Mouse (Mus musculus): ENCODE data around the gene Pdhx. TPM values are rescaled to one million over a fixed set of nuclear protein-coding genes. Genes with fewer than 3 reads are reported as not detected.

Gene Pdhx
- total and polyA plus RNA-seq, 2 experiments, result 19.2 to 24.0 TPM

- TF ChIP-seq CTCF (IDR thresholded peaks at IDR 0.05; ENCODE audit: low read depth, low read length), result 0 out of 2 replicates have a peak, but pooled peaks have one; percentile 7
- TF ChIP-seq POLR2A (IDR thresholded peaks at IDR 0.05; ENCODE audit: extremely low read depth, insufficient read depth, low read length), result no peak
- no peak overlapping the region for H3K9ac ChIP-seq (ENCODE audit: low read depth, low read length)
- no peaks in the 10 kb centered on the region for H3K4me1 ChIP-seq (ENCODE audit: control insufficient read depth, insufficient read depth, low read length)
- no peak overlapping the region for H3K27ac ChIP-seq (replicated peaks; ENCODE audit: insufficient read depth, low read depth, low read length)
- no peaks in the 10 kb centered on the region for H3K27me3 ChIP-seq (ENCODE audit: control insufficient read depth, insufficient read depth, low read length)
- H3K36me3 ChIP-seq (ENCODE audit: control insufficient read depth, insufficient read depth, low read length), result no peaks in the 10 kb centered on the region
- WGBS, result 93% methylated on average over 4 of the region's 4 CpGs
- no peak for DNase-seq (ENCODE audit: extremely low read depth, low read depth, low spot score)
- no peak overlapping the region for H3K4me3 ChIP-seq (ENCODE audit: insufficient read depth, low read depth, low read length)
- no peaks in the 10 kb centered on the region for H3K79me2 ChIP-seq (ENCODE audit: control insufficient read depth, insufficient read depth, low read length)
These were observed 60.3 kb downstream of the Pdhx start for GRCm38 (mm10) chr2:103012782-103013575.

- no peaks in the 10 kb centered on the region for H3K36me3 ChIP-seq (ENCODE audit: control insufficient read depth, insufficient read depth, low read length)
- no peak for TF ChIP-seq POLR2A (IDR thresholded peaks at IDR 0.05; ENCODE audit: extremely low read depth, insufficient read depth, low read length)
- no peak for TF ChIP-seq CTCF (IDR thresholded peaks at IDR 0.05; ENCODE audit: low read depth, low read length)
- WGBS, result 88% methylated on average over 3 of the region's 3 CpGs
These were observed 65.1 kb downstream of the Pdhx start for GRCm38 (mm10) chr2:103008221-103008620.

GRCm38 (mm10) chr2:103004599-103004998, 68.7 kb downstream of the Pdhx start:
- H3K4me1 ChIP-seq (ENCODE audit: control insufficient read depth, insufficient read depth, low read length), result no peaks in the 10 kb centered on the region
- no peaks in the 10 kb centered on the region for H3K79me2 ChIP-seq (ENCODE audit: control insufficient read depth, insufficient read depth, low read length)
- no peak overlapping the region for H3K27ac ChIP-seq (replicated peaks; ENCODE audit: insufficient read depth, low read depth, low read length)
- H3K9ac ChIP-seq (ENCODE audit: low read depth, low read length), result no peak overlapping the region
- no peaks in the 10 kb centered on the region for H3K27me3 ChIP-seq (ENCODE audit: control insufficient read depth, insufficient read depth, low read length)
- TF ChIP-seq CTCF (IDR thresholded peaks at IDR 0.05; ENCODE audit: low read depth, low read length) (no peak), POLR2A (IDR thresholded peaks at IDR 0.05; ENCODE audit: extremely low read depth, insufficient read depth, low read length) (no peak)
- no peak for DNase-seq (ENCODE audit: extremely low read depth, low read depth, low spot score)
- no peak overlapping the region for H3K4me3 ChIP-seq (ENCODE audit: insufficient read depth, low read depth, low read length)
- H3K36me3 ChIP-seq (ENCODE audit: control insufficient read depth, insufficient read depth, low read length), result no peaks in the 10 kb centered on the region
- 81% methylated on average over 7 of the region's 7 CpGs for WGBS

More at GRCm38 (mm10) chr2:103008221-103008620, 65.1 kb downstream of the Pdhx start:
- Histone ChIP-seq H3K9ac (ENCODE audit: low read depth, low read length) (no peak overlapping the region), H3K4me1 (ENCODE audit: control insufficient read depth, insufficient read depth, low read length) (no peaks in the 10 kb centered on the region), H3K4me3 (ENCODE audit: insufficient read depth, low read depth, low read length) (no peak overlapping the region), H3K27me3 (ENCODE audit: control insufficient read depth, insufficient read depth, low read length) (no peaks in the 10 kb centered on the region), H3K27ac (replicated peaks; ENCODE audit: insufficient read depth, low read depth, low read length) (no peak overlapping the region), H3K79me2 (ENCODE audit: control insufficient read depth, insufficient read depth, low read length) (no peaks in the 10 kb centered on the region)
- DNase-seq (ENCODE audit: extremely low read depth, low read depth, low spot score), result peak; percentile 28

- TF ChIP-seq POLR2A (IDR thresholded peaks at IDR 0.05; ENCODE audit: extremely low read depth, insufficient read depth, low read length) (no peak), CTCF (IDR thresholded peaks at IDR 0.05; ENCODE audit: low read depth, low read length) (no peak)
- H3K27me3 ChIP-seq (ENCODE audit: control insufficient read depth, insufficient read depth, low read length), result no peaks in the 10 kb centered on the region
- no peak overlapping the region for H3K9ac ChIP-seq (ENCODE audit: low read depth, low read length)
- no peak overlapping the region for H3K4me3 ChIP-seq (ENCODE audit: insufficient read depth, low read depth, low read length)
- DNase-seq (ENCODE audit: extremely low read depth, low read depth, low spot score), result no peak
- 70% methylated on average over 6 of the region's 6 CpGs for WGBS
- H3K4me1 ChIP-seq (ENCODE audit: control insufficient read depth, insufficient read depth, low read length), result no peaks in the 10 kb centered on the region
- H3K36me3 ChIP-seq (ENCODE audit: control insufficient read depth, insufficient read depth, low read length), result no peaks in the 10 kb centered on the region
- H3K27ac ChIP-seq (replicated peaks; ENCODE audit: insufficient read depth, low read depth, low read length), result no peak overlapping the region
- no peaks in the 10 kb centered on the region for H3K79me2 ChIP-seq (ENCODE audit: control insufficient read depth, insufficient read depth, low read length)
These were observed 74.1 kb downstream of the Pdhx start for GRCm38 (mm10) chr2:102999153-102999575.

- no peaks in the 10 kb centered on the region for H3K36me3 ChIP-seq (ENCODE audit: control insufficient read depth, insufficient read depth, low read length)
- no peak overlapping the region for H3K27ac ChIP-seq (replicated peaks; ENCODE audit: insufficient read depth, low read depth, low read length)
- no peaks in the 10 kb centered on the region for H3K79me2 ChIP-seq (ENCODE audit: control insufficient read depth, insufficient read depth, low read length)
- TF ChIP-seq POLR2A (IDR thresholded peaks at IDR 0.05; ENCODE audit: extremely low read depth, insufficient read depth, low read length) (no peak), CTCF (IDR thresholded peaks at IDR 0.05; ENCODE audit: low read depth, low read length) (no peak)
- H3K4me3 ChIP-seq (ENCODE audit: insufficient read depth, low read depth, low read length), result no peak overlapping the region
- no peak for DNase-seq (ENCODE audit: extremely low read depth, low read depth, low spot score)
- H3K4me1 ChIP-seq (ENCODE audit: control insufficient read depth, insufficient read depth, low read length), result no peaks in the 10 kb centered on the region
- no peak overlapping the region for H3K9ac ChIP-seq (ENCODE audit: low read depth, low read length)
- H3K27me3 ChIP-seq (ENCODE audit: control insufficient read depth, insufficient read depth, low read length), result no peaks in the 10 kb centered on the region
- WGBS, result 71% methylated on average over 5 of the region's 5 CpGs
These were observed 75.0 kb downstream of the Pdhx start for GRCm38 (mm10) chr2:102998356-102998755.

GRCm38 (mm10) chr2:102997874-102998273, 75.4 kb downstream of the Pdhx start:
- 81% methylated on average over 1 of the region's 1 CpGs for WGBS
- Histone ChIP-seq H3K4me1 (ENCODE audit: control insufficient read depth, insufficient read depth, low read length) (no peaks in the 10 kb centered on the region), H3K9ac (ENCODE audit: low read depth, low read length) (no peak overlapping the region), H3K27ac (replicated peaks; ENCODE audit: insufficient read depth, low read depth, low read length) (no peak overlapping the region), H3K4me3 (ENCODE audit: insufficient read depth, low read depth, low read length) (no peak overlapping the region), H3K36me3 (ENCODE audit: control insufficient read depth, insufficient read depth, low read length) (no peaks in the 10 kb centered on the region), H3K27me3 (ENCODE audit: control insufficient read depth, insufficient read depth, low read length) (no peaks in the 10 kb centered on the region), H3K79me2 (ENCODE audit: control insufficient read depth, insufficient read depth, low read length) (no peaks in the 10 kb centered on the region)
- no peak for DNase-seq (ENCODE audit: extremely low read depth, low read depth, low spot score)
- TF ChIP-seq POLR2A (IDR thresholded peaks at IDR 0.05; ENCODE audit: extremely low read depth, insufficient read depth, low read length), result no peak
- TF ChIP-seq CTCF (IDR thresholded peaks at IDR 0.05; ENCODE audit: low read depth, low read length), result no peak
